Mouse (Mus musculus) heart, adult 2 months (tissue): ENCODE data around the gene Rnf34. TPM values are rescaled to one million over a fixed set of nuclear protein-coding genes. Genes with fewer than 3 reads are reported as not detected.

Experiments
- DNase-seq, 2 experiments: peaks; one replicate each; pipeline ENCODE4 v3.0.0; 2021
- H3K27ac ChIP-seq: fragments of 200-600 bp; 2 replicates; pipeline ENCODE4 v1.8.1; 2022
- H3K27me3 ChIP-seq: fragments of 200-500 bp; 2 replicates; pipeline ENCODE4 v1.6.1; 2012; ENCODE audit warnings: mild to moderate bottlenecking, low read length, inconsistent platforms, mixed read lengths; ENCODE audit not compliant: control insufficient read depth, insufficient read depth
- H3K36me3 ChIP-seq: fragments of 200-500 bp; 2 replicates; pipeline ENCODE4 v1.6.1; 2012; ENCODE audit warnings: low read length, inconsistent platforms; ENCODE audit not compliant: control insufficient read depth, insufficient read depth
- H3K4me1 ChIP-seq: fragments of 200-500 bp; 2 replicates; pipeline ENCODE4 v1.6.1; 2011; ENCODE audit warnings: low read length; ENCODE audit not compliant: control insufficient read depth, insufficient read depth
- H3K4me3 ChIP-seq: fragments of 200-600 bp; 2 replicates; pipeline ENCODE4 v1.8.1; 2022
- H3K79me2 ChIP-seq: fragments of 200-500 bp; replicated peaks from 2 replicates; pipeline ENCODE4 v1.6.1; 2012; ENCODE audit warnings: mild to moderate bottlenecking, inconsistent platforms, low read length, moderate library complexity, mixed read lengths; ENCODE audit not compliant: control insufficient read depth, insufficient read depth
- H3K9ac ChIP-seq: fragments of 200-500 bp; 2 replicates; pipeline ENCODE4 v1.6.1; 2012; ENCODE audit warnings: low read depth, mild to moderate bottlenecking, control low read depth, inconsistent platforms, low read length, mixed read lengths
- CTCF ChIP-seq: fragments of 200-600 bp; IDR thresholded peaks from 2 replicates; pipeline ENCODE4 v1.8.1; 2022; ENCODE audit warnings: antibody characterized with exemption, mild to moderate bottlenecking, moderate library complexity
- EP300 ChIP-seq: fragments of 200-500 bp; IDR thresholded peaks from 2 replicates; pipeline ENCODE4 v1.6.1; 2011; ENCODE audit warnings: low read depth, low read length, control low read depth; ENCODE audit not compliant: insufficient read depth
- POLR2A ChIP-seq: fragments of 200-500 bp; IDR thresholded peaks from 2 replicates; pipeline ENCODE4 v1.6.1; 2011; ENCODE audit warnings: mild to moderate bottlenecking, low read depth, low read length, control low read depth; ENCODE audit not compliant: insufficient read depth
- WGBS: fragments of 180-500 bp; shearing (Covaris S2); methylation state at CpG from one replicate; pipeline ENCODE4 v1.1.7; 2018; 5-methylcytosine and 5-hydroxymethylcytosine counted together
- intact Hi-C: fragments of 180-260 bp; cut with DNase I; formaldehyde crosslinking; loops from one replicate; pipeline ENCODE4 v1.15.1; 2025
- polyA plus RNA-seq: library from polyadenylated mRNA; depleted of rRNA; stranded (reverse); fragments of >200 nt; gene quantifications from 2 replicates; pipeline ENCODE4 v1.2.3, GENCODE M21; 2012
- total RNA-seq, 2 experiments: library from RNA; stranded (reverse); gene quantifications; 2 replicates each; pipeline ENCODE4 v1.2.3; 2021

The Rnf34 gene
- total and polyA plus RNA-seq, 3 experiments: 10.5 to 33.3 (median 26.1) TPM

- 89% methylated on average over 1 of the region's 1 CpGs for WGBS
- TF ChIP-seq CTCF (no peak), POLR2A (no peak), EP300 (no peak)
- H3K4me3 ChIP-seq: no peak overlapping the region
- DNase-seq: no peak
- no peak overlapping the region for H3K9ac ChIP-seq
- H3K79me2 ChIP-seq: no peaks in the 10 kb centered on the region
- H3K27me3 ChIP-seq: no peaks in the 10 kb centered on the region
- H3K36me3 ChIP-seq: no peaks in the 10 kb centered on the region
- no peak overlapping the region for H3K27ac ChIP-seq
- intact Hi-C loops: no loop called here
- no peaks in the 10 kb centered on the region for H3K4me1 ChIP-seq
Observed at GRCm38 (mm10) chr5:122907182-122907581, 57.3 kb downstream of the Rnf34 start.

- Histone ChIP-seq H3K9ac (no peak overlapping the region), H3K4me3 (no peak overlapping the region), H3K27ac (no peak overlapping the region), H3K36me3 (no peaks in the 10 kb centered on the region), H3K79me2 (no peaks in the 10 kb centered on the region), H3K27me3 (no peaks in the 10 kb centered on the region), H3K4me1 (no peaks in the 10 kb centered on the region)
- intact Hi-C loops: no loop called here
- no peak for DNase-seq
- WGBS: 87% methylated on average over 2 of the region's 2 CpGs
- peak; percentile 16; the same call in 1 of the 2 replicates for TF ChIP-seq CTCF
- no peak for TF ChIP-seq POLR2A
- no peak for TF ChIP-seq EP300
Observed at GRCm38 (mm10) chr5:122908001-122908400, 58.2 kb downstream of the Rnf34 start.

GRCm38 (mm10) chr5:122909481-122909880, 59.6 kb downstream of the Rnf34 start:
- H3K4me1 ChIP-seq: no peaks in the 10 kb centered on the region
- H3K4me3 ChIP-seq: no peak overlapping the region
- H3K36me3 ChIP-seq: no peaks in the 10 kb centered on the region
- no peak overlapping the region for H3K9ac ChIP-seq
- no peaks in the 10 kb centered on the region for H3K27me3 ChIP-seq
- peak in 1 of 2 experiments; percentile 49 for DNase-seq
- no peaks in the 10 kb centered on the region for H3K79me2 ChIP-seq
- intact Hi-C loops: no loop called here
- H3K27ac ChIP-seq: peak overlapping the region; percentile 20
- TF ChIP-seq EP300 (no peak), POLR2A (no peak), CTCF (no peak)
- 65% methylated on average over 18 of the region's 18 CpGs for WGBS

- no peaks in the 10 kb centered on the region for H3K4me1 ChIP-seq
- 92% methylated on average over 4 of the region's 4 CpGs for WGBS
- DNase-seq: no peak
Observed at GRCm38 (mm10) chr5:122912863-122913262, 63.0 kb downstream of the Rnf34 start.

GRCm38 (mm10) chr5:122916147-122916546, 66.3 kb downstream of the Rnf34 start:
- intact Hi-C loops: no loop called here
- WGBS: 84% methylated on average over 6 of the region's 6 CpGs
- H3K79me2 ChIP-seq: no peaks in the 10 kb centered on the region
- H3K4me1 ChIP-seq: no peaks in the 10 kb centered on the region
- H3K27ac ChIP-seq: no peak overlapping the region
- no peak for DNase-seq
- no peaks in the 10 kb centered on the region for H3K27me3 ChIP-seq
- no peaks in the 10 kb centered on the region for H3K36me3 ChIP-seq
- H3K9ac ChIP-seq: no peak overlapping the region
- TF ChIP-seq POLR2A (no peak), CTCF (no peak), EP300 (no peak)
- H3K4me3 ChIP-seq: no peak overlapping the region

More at GRCm38 (mm10) chr5:122912863-122913262, 63.0 kb downstream of the Rnf34 start:
- TF ChIP-seq EP300 (no peak), POLR2A (no peak), CTCF (peak; percentile 19; the same call in 1 of the 2 replicates)
- no peaks in the 10 kb centered on the region for H3K79me2 ChIP-seq
- H3K27ac ChIP-seq: no peak overlapping the region
- H3K9ac ChIP-seq: no peak overlapping the region
- no peaks in the 10 kb centered on the region for H3K27me3 ChIP-seq
- intact Hi-C loops: no loop called here
- no peak overlapping the region for H3K4me3 ChIP-seq
- H3K36me3 ChIP-seq: no peaks in the 10 kb centered on the region

GRCm38 (mm10) chr5:122917982-122918711, 68.3 kb downstream of the Rnf34 start:
- 72% methylated on average over 7 of the region's 7 CpGs for WGBS
- H3K4me3 ChIP-seq: no peak overlapping the region
- no peaks in the 10 kb centered on the region for H3K27me3 ChIP-seq
- no peak for DNase-seq
- no peaks in the 10 kb centered on the region for H3K4me1 ChIP-seq
- H3K79me2 ChIP-seq: no peaks in the 10 kb centered on the region
- no peaks in the 10 kb centered on the region for H3K36me3 ChIP-seq
- TF ChIP-seq EP300 (no peak), CTCF (no peak), POLR2A (no peak)
- intact Hi-C loops: no loop called here
- no peak overlapping the region for H3K27ac ChIP-seq
- H3K9ac ChIP-seq: no peak overlapping the region
